Mouse (Mus musculus): ENCODE measurements at regions not wholly inside any gene's neighbourhood (a gene's known extent, or its start where the extent isn't known, plus 50 kb on each side); places are given as distances from the start of the nearest gene placed in this dataset.

DNA sequence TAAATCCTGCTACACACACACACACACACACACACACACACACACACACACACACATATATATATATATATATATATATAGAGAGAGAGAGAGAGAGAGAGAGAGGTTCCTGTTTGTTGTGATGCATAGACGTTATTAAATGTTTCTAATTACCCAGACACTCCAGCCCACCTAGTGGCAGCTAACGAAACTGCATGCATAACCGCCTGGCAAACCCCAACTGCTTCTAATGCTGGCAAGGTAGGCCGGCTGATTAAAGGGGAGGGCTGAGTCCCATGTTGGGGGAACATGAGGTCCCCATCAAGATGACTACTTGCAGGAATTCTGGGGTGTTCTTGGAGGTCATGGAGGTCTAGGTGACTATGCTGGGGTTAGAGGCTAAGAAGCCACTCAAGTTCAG, 174.1 kb upstream of the Csf3r start:
- Histone ChIP-seq H3K9me3 (replicated peaks; ENCODE audit: control insufficient read depth, low read length) (no peaks in the 10 kb centered on the region), H3K4me2 (ENCODE audit: low read depth, low read length) (no peak overlapping the region), H3K4me3 (ENCODE audit: low read depth, low read length) (no peak overlapping the region), H3K27me3 (ENCODE audit: control insufficient read depth, insufficient read depth, low read length) (no peaks in the 10 kb centered on the region), H3K4me1 (ENCODE audit: control insufficient read depth, insufficient read depth, low read length) (no peaks in the 10 kb centered on the region), H3K9ac (replicated peaks; ENCODE audit: low read length) (no peak overlapping the region), H3K27ac (replicated peaks; ENCODE audit: low read depth, low read length) (no peak overlapping the region), H3K36me3 (replicated peaks; ENCODE audit: control insufficient read depth, insufficient read depth, low read depth, low read length) (no peaks in the 10 kb centered on the region)
- ATAC-seq (replicated peaks; ENCODE audit: insufficient number of reproducible peaks, low FRiP score, low TSS enrichment, low read depth), result no peak
- peak; percentile 73 for DNase-seq (ENCODE audit: low spot score)
- 20% methylated on average over 4 of the region's 4 CpGs for WGBS

DNA sequence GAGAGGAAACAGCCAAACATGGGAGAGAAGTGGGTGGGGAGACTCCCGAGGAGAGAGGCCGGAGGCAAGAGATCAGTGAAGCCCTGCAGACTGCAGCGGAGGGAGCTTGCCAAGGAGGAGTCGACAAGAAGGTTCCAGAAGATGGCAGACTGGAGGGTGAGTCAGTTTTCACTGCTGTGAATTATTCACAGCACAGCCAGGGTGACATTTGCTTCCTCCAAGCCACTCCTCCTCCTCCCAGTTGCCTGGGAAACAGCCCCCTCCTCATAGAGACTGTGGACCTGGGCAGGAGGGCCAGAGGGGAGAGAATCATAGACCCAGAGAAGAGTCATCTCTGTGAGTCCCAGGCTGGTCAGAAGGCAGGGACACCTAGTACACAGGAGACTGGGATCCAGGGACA, 171.8 kb upstream of the Csf3r start:
- WGBS, result 61% methylated on average over 4 of the region's 4 CpGs
- Histone ChIP-seq H3K9ac (replicated peaks; ENCODE audit: low read length) (no peak overlapping the region), H3K27me3 (ENCODE audit: control insufficient read depth, insufficient read depth, low read length) (no peaks in the 10 kb centered on the region), H3K4me3 (ENCODE audit: low read depth, low read length) (no peak overlapping the region), H3K27ac (replicated peaks; ENCODE audit: low read depth, low read length) (no peak overlapping the region), H3K36me3 (replicated peaks; ENCODE audit: control insufficient read depth, insufficient read depth, low read depth, low read length) (no peaks in the 10 kb centered on the region), H3K9me3 (replicated peaks; ENCODE audit: control insufficient read depth, low read length) (no peaks in the 10 kb centered on the region), H3K4me2 (ENCODE audit: low read depth, low read length) (no peak overlapping the region), H3K4me1 (ENCODE audit: control insufficient read depth, insufficient read depth, low read length) (no peaks in the 10 kb centered on the region)
- DNase-seq (ENCODE audit: low spot score) (no peak), ATAC-seq (replicated peaks; ENCODE audit: insufficient number of reproducible peaks, low FRiP score, low TSS enrichment, low read depth) (no peak)

DNA sequence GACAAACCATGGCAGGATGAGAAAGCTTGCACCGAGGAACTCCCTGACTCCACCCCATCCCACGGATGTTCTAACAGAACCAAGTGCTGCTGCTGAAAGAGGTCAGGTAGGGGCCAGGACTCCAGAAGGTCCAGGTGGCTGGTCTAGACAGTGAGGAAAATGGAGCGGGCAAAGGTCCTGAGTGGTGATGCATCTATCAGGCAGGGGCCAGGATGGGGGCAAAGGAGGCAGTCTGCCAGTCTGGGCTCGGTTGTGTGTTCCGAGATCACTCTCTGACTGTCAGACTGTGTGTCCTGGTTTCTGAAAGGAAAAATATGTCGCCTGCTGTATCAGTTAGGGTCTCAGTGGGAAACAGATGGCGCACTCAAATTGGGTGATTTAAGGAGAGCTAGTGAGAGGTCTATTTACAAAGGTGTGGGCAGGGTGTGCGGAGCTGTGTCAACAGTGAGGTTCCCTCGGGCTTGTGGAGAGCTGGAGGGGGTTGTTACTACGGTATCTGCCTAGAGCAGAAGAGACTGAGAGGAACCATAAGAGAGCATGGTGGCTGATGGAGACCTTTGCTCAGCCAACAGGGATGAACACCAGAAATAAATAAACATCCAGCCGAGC, 168.3 kb upstream of the Csf3r start:
- H3K9ac ChIP-seq (replicated peaks; ENCODE audit: low read length), result no peak overlapping the region
- H3K4me1 ChIP-seq (ENCODE audit: control insufficient read depth, insufficient read depth, low read length), result no peaks in the 10 kb centered on the region
- H3K27ac ChIP-seq (replicated peaks; ENCODE audit: low read depth, low read length), result no peak overlapping the region
- ATAC-seq (replicated peaks; ENCODE audit: insufficient number of reproducible peaks, low FRiP score, low TSS enrichment, low read depth) (no peak), DNase-seq (ENCODE audit: low spot score) (no peak)
- no peaks in the 10 kb centered on the region for H3K9me3 ChIP-seq (replicated peaks; ENCODE audit: control insufficient read depth, low read length)
- H3K36me3 ChIP-seq (replicated peaks; ENCODE audit: control insufficient read depth, insufficient read depth, low read depth, low read length), result no peaks in the 10 kb centered on the region
- H3K4me2 ChIP-seq (ENCODE audit: low read depth, low read length), result no peak overlapping the region
- 47% methylated on average over 11 of the region's 11 CpGs for WGBS
- H3K27me3 ChIP-seq (ENCODE audit: control insufficient read depth, insufficient read depth, low read length), result no peaks in the 10 kb centered on the region
- no peak overlapping the region for H3K4me3 ChIP-seq (ENCODE audit: low read depth, low read length)

DNA sequence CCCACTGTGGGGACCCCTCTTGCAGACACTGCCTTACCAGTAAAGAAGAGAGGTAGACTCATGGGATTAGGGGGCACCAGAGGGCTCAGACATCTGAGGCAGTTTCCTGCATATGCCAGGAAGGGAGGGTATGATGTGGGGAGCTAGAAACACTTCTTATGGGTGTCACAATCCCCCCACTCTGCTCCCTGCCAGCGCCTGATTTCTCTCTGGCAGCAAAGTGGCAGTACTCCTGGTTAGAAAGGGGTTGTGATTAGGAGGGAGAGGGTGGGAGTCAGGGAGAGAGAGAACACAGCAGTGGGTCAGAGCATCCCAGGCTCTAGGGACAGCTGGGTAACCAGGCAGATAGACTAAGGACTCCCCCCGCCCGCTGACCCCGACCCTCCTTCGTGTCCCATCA, 167.6 kb upstream of the Csf3r start:
- Histone ChIP-seq H3K27ac (replicated peaks; ENCODE audit: low read depth, low read length) (no peak overlapping the region), H3K9ac (replicated peaks; ENCODE audit: low read length) (no peak overlapping the region), H3K36me3 (replicated peaks; ENCODE audit: control insufficient read depth, insufficient read depth, low read depth, low read length) (no peaks in the 10 kb centered on the region), H3K4me3 (ENCODE audit: low read depth, low read length) (no peak overlapping the region), H3K27me3 (ENCODE audit: control insufficient read depth, insufficient read depth, low read length) (no peaks in the 10 kb centered on the region), H3K4me2 (ENCODE audit: low read depth, low read length) (no peak overlapping the region), H3K4me1 (ENCODE audit: control insufficient read depth, insufficient read depth, low read length) (no peaks in the 10 kb centered on the region), H3K9me3 (replicated peaks; ENCODE audit: control insufficient read depth, low read length) (no peaks in the 10 kb centered on the region)
- ATAC-seq (replicated peaks; ENCODE audit: insufficient number of reproducible peaks, low FRiP score, low TSS enrichment, low read depth), result no peak
- no peak for DNase-seq (ENCODE audit: low spot score)
- WGBS, result 54% methylated on average over 5 of the region's 5 CpGs

DNA sequence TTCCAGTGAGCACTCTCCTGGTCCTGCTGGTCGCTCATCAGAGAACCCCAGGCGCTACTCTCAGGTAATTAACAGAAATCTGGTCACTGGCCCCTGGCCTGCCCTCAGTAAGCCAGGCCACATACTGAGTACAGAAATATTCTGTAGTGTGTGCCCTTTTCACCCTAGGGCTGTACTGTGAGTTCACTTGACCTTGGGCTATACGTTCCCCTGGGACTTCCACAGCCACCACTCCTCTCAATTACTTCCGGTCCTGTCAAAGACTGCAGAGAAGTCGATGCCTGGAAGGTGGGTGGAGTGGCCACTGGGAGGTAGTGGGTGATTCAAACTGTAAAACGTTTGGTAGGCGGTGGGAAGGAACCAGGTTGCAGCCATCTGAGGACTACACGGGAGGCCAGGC, 159.3 kb upstream of the Csf3r start:
- no peaks in the 10 kb centered on the region for H3K36me3 ChIP-seq (replicated peaks; ENCODE audit: control insufficient read depth, insufficient read depth, low read depth, low read length)
- no peak overlapping the region for H3K4me3 ChIP-seq (ENCODE audit: low read depth, low read length)
- DNase-seq (ENCODE audit: low spot score) (no peak), ATAC-seq (replicated peaks; ENCODE audit: insufficient number of reproducible peaks, low FRiP score, low TSS enrichment, low read depth) (no peak)
- H3K27ac ChIP-seq (replicated peaks; ENCODE audit: low read depth, low read length), result no peak overlapping the region
- H3K4me1 ChIP-seq (ENCODE audit: control insufficient read depth, insufficient read depth, low read length), result no peaks in the 10 kb centered on the region
- H3K9me3 ChIP-seq (replicated peaks; ENCODE audit: control insufficient read depth, low read length), result no peaks in the 10 kb centered on the region
- no peak overlapping the region for H3K4me2 ChIP-seq (ENCODE audit: low read depth, low read length)
- H3K9ac ChIP-seq (replicated peaks; ENCODE audit: low read length), result no peak overlapping the region
- H3K27me3 ChIP-seq (ENCODE audit: control insufficient read depth, insufficient read depth, low read length), result no peaks in the 10 kb centered on the region
- WGBS, result 19% methylated on average over 8 of the region's 8 CpGs

DNA sequence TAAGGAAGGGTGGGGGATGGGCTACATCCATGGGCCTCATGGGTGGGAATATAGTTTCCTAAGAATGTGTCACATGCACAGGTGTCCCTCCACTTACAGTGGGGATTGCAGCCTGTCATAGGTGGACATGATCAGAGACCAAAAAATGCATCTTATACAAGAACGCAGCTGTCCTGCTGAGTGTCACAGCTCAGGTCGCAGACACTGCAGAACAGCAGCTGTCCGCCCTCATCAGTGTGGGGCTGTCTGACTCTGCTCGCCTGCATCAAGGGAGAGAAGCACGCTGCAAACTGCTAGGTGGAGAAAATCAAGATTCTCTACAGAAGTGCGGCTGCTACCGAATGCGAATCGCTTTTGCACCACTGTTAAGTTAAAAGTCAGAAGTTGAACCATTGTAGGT, 158.6 kb upstream of the Csf3r start:
- Histone ChIP-seq H3K4me3 (ENCODE audit: low read depth, low read length) (no peak overlapping the region), H3K27me3 (ENCODE audit: control insufficient read depth, insufficient read depth, low read length) (no peaks in the 10 kb centered on the region), H3K4me2 (ENCODE audit: low read depth, low read length) (no peak overlapping the region), H3K27ac (replicated peaks; ENCODE audit: low read depth, low read length) (no peak overlapping the region), H3K4me1 (ENCODE audit: control insufficient read depth, insufficient read depth, low read length) (no peaks in the 10 kb centered on the region), H3K36me3 (replicated peaks; ENCODE audit: control insufficient read depth, insufficient read depth, low read depth, low read length) (no peaks in the 10 kb centered on the region), H3K9me3 (replicated peaks; ENCODE audit: control insufficient read depth, low read length) (no peaks in the 10 kb centered on the region), H3K9ac (replicated peaks; ENCODE audit: low read length) (no peak overlapping the region)
- 63% methylated on average over 9 of the region's 9 CpGs for WGBS
- DNase-seq (ENCODE audit: low spot score), result no peak
- no peak for ATAC-seq (replicated peaks; ENCODE audit: insufficient number of reproducible peaks, low FRiP score, low TSS enrichment, low read depth)

DNA sequence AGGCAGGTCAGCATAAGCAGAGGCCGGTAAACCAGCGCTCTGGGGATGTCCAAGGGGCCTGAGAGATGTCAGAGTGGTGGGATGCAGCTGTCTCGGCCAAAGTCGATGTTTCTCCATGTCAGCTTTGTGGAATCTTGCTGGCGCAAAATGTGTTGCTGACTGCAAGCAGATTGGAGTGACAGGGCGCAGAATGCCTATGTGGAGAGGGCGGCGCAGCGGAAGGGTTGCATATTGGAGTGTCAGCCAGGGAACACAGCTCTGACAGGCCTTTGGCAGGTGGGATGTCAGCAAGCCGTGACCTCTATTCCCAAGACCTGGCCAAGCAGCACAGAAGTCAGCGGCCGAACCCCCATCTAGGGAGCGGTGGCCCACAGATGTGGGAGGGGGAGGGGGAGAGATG, 153.1 kb upstream of the Csf3r start:
- DNase-seq (ENCODE audit: low spot score) (no peak), ATAC-seq (replicated peaks; ENCODE audit: insufficient number of reproducible peaks, low FRiP score, low TSS enrichment, low read depth) (no peak)
- Histone ChIP-seq H3K4me3 (ENCODE audit: low read depth, low read length) (no peak overlapping the region), H3K4me2 (ENCODE audit: low read depth, low read length) (no peak overlapping the region), H3K27ac (replicated peaks; ENCODE audit: low read depth, low read length) (no peak overlapping the region), H3K9ac (replicated peaks; ENCODE audit: low read length) (no peak overlapping the region), H3K36me3 (replicated peaks; ENCODE audit: control insufficient read depth, insufficient read depth, low read depth, low read length) (no peaks in the 10 kb centered on the region), H3K27me3 (ENCODE audit: control insufficient read depth, insufficient read depth, low read length) (no peaks in the 10 kb centered on the region), H3K9me3 (replicated peaks; ENCODE audit: control insufficient read depth, low read length) (no peaks in the 10 kb centered on the region), H3K4me1 (ENCODE audit: control insufficient read depth, insufficient read depth, low read length) (no peaks in the 10 kb centered on the region)
- WGBS, result 74% methylated on average over 13 of the region's 13 CpGs

DNA sequence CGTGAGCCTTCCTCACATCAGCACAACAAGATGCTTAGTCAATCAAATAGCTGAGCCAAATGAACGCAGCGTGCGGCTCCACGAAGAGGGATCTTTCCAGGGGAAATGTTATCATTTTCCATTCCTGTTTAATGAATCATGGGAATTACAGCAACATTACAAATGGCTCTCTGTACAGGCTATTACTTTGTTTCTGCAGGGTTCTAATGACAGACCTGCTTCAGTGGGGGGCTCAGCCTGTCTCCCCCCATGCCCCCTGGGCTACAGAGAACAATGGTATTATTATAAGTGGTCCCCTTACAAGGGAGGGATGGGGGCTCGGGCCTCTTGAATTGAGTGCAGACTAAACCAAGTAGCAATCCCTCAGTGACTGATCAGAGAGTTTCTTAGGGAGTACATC, 144.3 kb upstream of the Csf3r start:
- Histone ChIP-seq H3K27ac (replicated peaks; ENCODE audit: low read depth, low read length) (no peak overlapping the region), H3K4me3 (ENCODE audit: low read depth, low read length) (no peak overlapping the region), H3K9ac (replicated peaks; ENCODE audit: low read length) (no peak overlapping the region), H3K27me3 (ENCODE audit: control insufficient read depth, insufficient read depth, low read length) (no peaks in the 10 kb centered on the region), H3K4me1 (ENCODE audit: control insufficient read depth, insufficient read depth, low read length) (peaks cover 5% of the 10 kb centered on the region; the same call in 1 of the 2 replicates), H3K9me3 (replicated peaks; ENCODE audit: control insufficient read depth, low read length) (no peaks in the 10 kb centered on the region), H3K4me2 (ENCODE audit: low read depth, low read length) (no peak overlapping the region), H3K36me3 (replicated peaks; ENCODE audit: control insufficient read depth, insufficient read depth, low read depth, low read length) (no peaks in the 10 kb centered on the region)
- 44% methylated on average over 6 of the region's 6 CpGs for WGBS
- DNase-seq (ENCODE audit: low spot score), result no peak
- ATAC-seq (replicated peaks; ENCODE audit: insufficient number of reproducible peaks, low FRiP score, low TSS enrichment, low read depth), result no peak

Measured in embryonic facial prominence, embryonic 11.5 days (tissue).